ENCODE assay signal across 9 mouse cellular contexts in genomic region chr2:43851195-43851594, GRCm38 (mm10).
DNase-seq lines count a peak whose midpoint lies in the region; ATAC-seq and TF ChIP-seq lines count a peak whose summit lies in the region.
"Had no signal": no experiment of that assay in that cellular context is flagged by ENCODE, and none has a peak within 500 bp of the region (broad histone marks: within the 10 kb centered on the region; RNA-seq: fewer than 3 reads in every experiment).

No protein-coding gene starts in this region.

- peak; percentile 76 for DNase-seq in kidney, postnatal 0 days (ENCODE audit: low spot score)
- no peak for DNase-seq in kidney, adult 18-20 months
- peak; percentile 42 to 43 for DNase-seq in B cell, adult 2 months
- DNase-seq in embryo, embryonic 9.5 days (ENCODE audit: extremely low spot score) = peak; percentile 4
- peak; percentile 45 for DNase-seq in naive thymus-derived CD4-positive, alpha-beta T cell, adult 2 months (ENCODE audit: low read depth)
- DNase-seq in gastrocnemius, postnatal 10 days = no peak

- no peak overlapping the region for H3K27ac ChIP-seq in kidney, postnatal 0 days
- H3K27ac ChIP-seq in hindbrain, embryonic 12.5 days = no peak overlapping the region
- H3K27ac ChIP-seq: limb, embryonic 12.5 days had no signal

- H3K9me3 ChIP-seq in kidney, postnatal 0 days (replicated peaks; ENCODE audit: low read length) = no peaks in the 10 kb centered on the region
- no peaks in the 10 kb centered on the region for H3K9me3 ChIP-seq in E14TG2a.4 (ENCODE audit: low read length)
- no peaks in the 10 kb centered on the region for H3K9me3 ChIP-seq in hindbrain, embryonic 12.5 days (replicated peaks)
- H3K9me3 ChIP-seq: limb, embryonic 12.5 days had no signal

- peak; percentile 76 for TF ChIP-seq CTCF in kidney, postnatal 0 days (IDR thresholded peaks at IDR 0.05; ENCODE audit: low read depth)
- peak; percentile 28 for TF ChIP-seq CTCF in E14TG2a.4 (conservative IDR thresholded peaks at IDR 0.05; ENCODE audit: low read length)

- 0 out of 2 replicates have a peak, but pooled peaks have one; percentile 69 for ATAC-seq in kidney, postnatal 0 days (replicated peaks; ENCODE audit: low FRiP score, low read depth)
- no peak for ATAC-seq in hindbrain, embryonic 12.5 days (ENCODE audit: low FRiP score)

- H3K27me3 ChIP-seq in kidney, postnatal 0 days (ENCODE audit: insufficient read depth, low read length) = no peaks in the 10 kb centered on the region
- no peaks in the 10 kb centered on the region for H3K27me3 ChIP-seq in E14TG2a.4 (ENCODE audit: insufficient read depth, low read length)
- H3K27me3 ChIP-seq in hindbrain, embryonic 12.5 days = no peaks in the 10 kb centered on the region
- H3K27me3 ChIP-seq: limb, embryonic 12.5 days had no signal

- H3K9ac ChIP-seq in kidney, postnatal 0 days (ENCODE audit: low read depth, low read length) = no peak overlapping the region
- no peak overlapping the region for H3K9ac ChIP-seq in hindbrain, embryonic 12.5 days
- H3K9ac ChIP-seq: limb, embryonic 12.5 days had no signal

- no peak overlapping the region for H3K4me2 ChIP-seq in kidney, postnatal 0 days (ENCODE audit: low read length)
- H3K4me2 ChIP-seq in hindbrain, embryonic 12.5 days (replicated peaks) = no peak overlapping the region
- H3K4me2 ChIP-seq: limb, embryonic 12.5 days had no signal

- 60% methylated on average over 3 of the region's 3 CpGs for WGBS in kidney, postnatal 0 days
- 61% methylated on average over 3 of the region's 3 CpGs for WGBS in hindbrain, embryonic 12.5 days

- H3K4me3 ChIP-seq in kidney, postnatal 0 days (replicated peaks; ENCODE audit: low read depth, low read length) = no peak overlapping the region
- H3K4me3 ChIP-seq in E14TG2a.4 (replicated peaks; ENCODE audit: low read length) = no peak overlapping the region
- H3K4me3 ChIP-seq in hindbrain, embryonic 12.5 days = no peak overlapping the region
- H3K4me3 ChIP-seq: limb, embryonic 12.5 days had no signal

- no peaks in the 10 kb centered on the region for H3K36me3 ChIP-seq in kidney, postnatal 0 days (ENCODE audit: insufficient read depth, low read length)
- H3K36me3 ChIP-seq in E14TG2a.4 (ENCODE audit: insufficient read depth, low read length) = no peaks in the 10 kb centered on the region
- H3K36me3 ChIP-seq in hindbrain, embryonic 12.5 days = no peaks in the 10 kb centered on the region
- H3K36me3 ChIP-seq: limb, embryonic 12.5 days had no signal

- H3K4me1 ChIP-seq in kidney, postnatal 0 days (replicated peaks; ENCODE audit: insufficient read depth, low read length) = no peaks in the 10 kb centered on the region
- H3K4me1 ChIP-seq in E14TG2a.4 (replicated peaks; ENCODE audit: low read depth, low read length) = no peaks in the 10 kb centered on the region
- no peaks in the 10 kb centered on the region for H3K4me1 ChIP-seq in hindbrain, embryonic 12.5 days
- H3K4me1 ChIP-seq: limb, embryonic 12.5 days had no signal

Comparison
In these comparisons a context has a peak if more than half of its experiments do, and no peak if none do; other contexts are left out.
1. DNase-seq: peak in kidney, postnatal 0 days (single experiment), B cell, adult 2 months (2 of 2), embryo, embryonic 9.5 days (single experiment) and naive thymus-derived CD4-positive, alpha-beta T cell, adult 2 months (single experiment); none in kidney, adult 18-20 months (single experiment) and gastrocnemius, postnatal 10 days (single experiment).